Mouse (Mus musculus): Measurements from ENCODE around the gene Tnfrsf25. TPM values are rescaled to one million over a fixed set of nuclear protein-coding genes. Genes with fewer than 3 reads are reported as not detected.
A peak's percentile ranks its signal among the peaks of the same experiment; 100 is the strongest.

The Tnfrsf25 gene
- polyA plus RNA-seq, 1 experiment from 2014 or later: 0.80 TPM

DNA sequence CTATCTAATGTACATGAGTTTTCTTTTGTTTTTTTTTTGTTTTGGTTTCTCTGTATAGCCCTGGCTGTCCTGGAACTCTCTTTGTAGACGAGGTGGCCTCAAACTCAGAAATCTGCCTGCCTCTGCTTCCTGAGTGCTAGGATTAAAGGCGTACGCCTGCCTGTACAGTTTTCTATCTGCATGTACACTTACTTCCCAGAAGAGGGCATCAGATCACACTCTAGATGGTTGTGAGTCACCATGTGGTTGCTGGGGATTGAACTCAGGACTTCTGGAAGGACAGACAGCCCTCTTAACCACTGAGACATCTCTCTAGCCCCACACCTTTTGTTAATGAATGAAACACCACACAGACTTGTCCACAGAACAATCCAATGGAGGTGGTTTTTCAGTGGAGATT, 36.5 kb upstream of the Tnfrsf25 start:
- 84% methylated on average over 3 of the region's 3 CpGs for WGBS
- Histone ChIP-seq H3K27ac (replicated peaks) (no peak overlapping the region), H3K36me3 (no peaks in the 10 kb centered on the region), H3K27me3 (replicated peaks) (0 out of 2 replicates have a peak, but pooled peaks cover 3% of the 10 kb centered on the region), H3K9me3 (no peaks in the 10 kb centered on the region), H3K4me1 (no peaks in the 10 kb centered on the region), H3K4me2 (no peak overlapping the region), H3K4me3 (no peak overlapping the region), H3K9ac (no peak overlapping the region)
- no peak for ATAC-seq (ENCODE audit: extremely low read depth, insufficient number of reproducible peaks, low FRiP score, low TSS enrichment)

DNA sequence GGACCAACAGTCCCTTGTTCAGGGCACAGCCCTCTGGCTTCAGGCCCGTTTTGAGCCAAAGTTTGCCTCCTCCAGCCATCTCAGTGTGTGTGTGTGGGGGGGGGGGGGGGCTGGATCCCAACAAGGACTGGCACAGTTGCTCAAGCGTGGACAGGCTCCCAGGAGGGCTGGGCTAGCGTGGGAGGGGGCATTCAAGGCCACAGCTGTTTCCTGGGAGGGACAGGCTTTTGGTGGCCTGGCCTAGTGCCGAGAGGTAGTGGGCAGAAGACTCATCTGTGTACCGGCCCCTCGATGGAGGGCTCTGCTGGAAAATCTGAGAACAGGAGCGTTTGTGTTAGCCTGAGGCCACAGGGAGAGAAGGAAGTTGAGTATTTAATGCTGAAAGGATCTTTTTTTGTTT, 35.8 kb upstream of the Tnfrsf25 start:
- WGBS: 55% methylated on average over 7 of the region's 7 CpGs
- H3K4me1 ChIP-seq: no peaks in the 10 kb centered on the region
- H3K36me3 ChIP-seq: no peaks in the 10 kb centered on the region
- no peak overlapping the region for H3K9ac ChIP-seq
- no peak for ATAC-seq (ENCODE audit: extremely low read depth, insufficient number of reproducible peaks, low FRiP score, low TSS enrichment)
- no peak overlapping the region for H3K4me3 ChIP-seq
- H3K9me3 ChIP-seq: no peaks in the 10 kb centered on the region
- no peak overlapping the region for H3K4me2 ChIP-seq
- H3K27me3 ChIP-seq (replicated peaks): peaks cover 4% of the 10 kb centered on the region; the same call in 1 of the 2 replicates
- H3K27ac ChIP-seq (replicated peaks): no peak overlapping the region

DNA sequence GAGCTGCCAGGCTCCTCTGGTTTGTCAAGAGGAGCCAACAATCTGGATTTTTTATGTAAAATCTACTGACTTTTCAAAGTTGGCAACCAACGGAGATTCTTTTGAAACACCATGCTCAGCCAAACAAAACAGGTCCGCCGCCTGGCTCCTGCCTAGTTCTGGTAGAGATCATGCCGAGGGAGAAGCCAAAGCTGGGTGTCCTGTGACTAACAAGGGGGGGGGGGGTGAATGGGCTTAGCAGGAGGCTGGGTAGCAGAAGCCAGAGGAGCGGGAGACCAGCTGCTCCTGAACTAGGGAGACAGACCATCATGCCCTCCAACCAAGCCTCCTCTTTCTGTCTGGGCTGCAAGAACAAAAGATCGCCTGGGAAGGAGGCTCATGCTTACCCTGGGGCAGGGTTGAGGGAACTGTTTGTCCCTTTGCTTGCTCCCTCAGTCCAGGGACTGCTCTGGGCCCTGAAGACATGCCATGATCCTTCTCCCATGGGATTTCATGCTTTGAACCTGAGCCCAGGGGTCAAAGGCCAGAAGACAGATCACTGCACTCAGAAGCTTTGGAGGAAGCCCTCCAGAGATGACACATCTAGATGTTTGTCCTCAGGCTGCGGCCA, 32.0 kb upstream of the Tnfrsf25 start:
- peaks cover 14% of the 10 kb centered on the region; the same call in 1 of the 2 replicates for H3K27me3 ChIP-seq (replicated peaks)
- H3K9ac ChIP-seq: no peak overlapping the region
- H3K9me3 ChIP-seq: 0 out of 2 replicates have a peak, but pooled peaks cover 3% of the 10 kb centered on the region
- ATAC-seq (ENCODE audit: extremely low read depth, insufficient number of reproducible peaks, low FRiP score, low TSS enrichment): no peak
- 67% methylated on average over 7 of the region's 7 CpGs for WGBS
- no peak overlapping the region for H3K27ac ChIP-seq (replicated peaks)
- H3K36me3 ChIP-seq: no peaks in the 10 kb centered on the region
- H3K4me2 ChIP-seq: no peak overlapping the region
- no peak overlapping the region for H3K4me3 ChIP-seq
- H3K4me1 ChIP-seq: peaks cover 18% of the 10 kb centered on the region

DNA sequence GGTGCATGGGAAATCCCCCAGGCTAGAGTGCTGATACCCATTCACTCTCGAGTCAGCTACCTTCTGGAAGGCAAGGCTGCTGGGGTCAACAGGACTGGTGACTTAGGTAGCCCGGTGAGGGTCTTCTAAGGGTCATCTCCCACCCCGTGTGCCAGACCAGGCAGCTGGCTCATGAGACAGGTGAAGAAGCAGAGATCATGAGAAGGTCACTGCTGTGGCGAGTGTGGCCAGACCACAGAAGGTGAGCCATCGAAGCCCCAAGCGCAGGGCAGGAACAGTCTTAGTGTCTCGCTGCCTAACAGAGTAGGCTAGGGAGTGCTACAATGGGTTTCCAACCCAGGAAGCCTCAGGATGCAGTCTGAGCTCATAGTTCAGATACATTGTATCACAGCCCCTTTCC, 31.1 kb upstream of the Tnfrsf25 start:
- 0 out of 2 replicates have a peak, but pooled peaks cover 3% of the 10 kb centered on the region for H3K9me3 ChIP-seq
- peaks cover 24% of the 10 kb centered on the region for H3K4me1 ChIP-seq
- H3K9ac ChIP-seq: no peak overlapping the region
- ATAC-seq (ENCODE audit: extremely low read depth, insufficient number of reproducible peaks, low FRiP score, low TSS enrichment): no peak
- no peak overlapping the region for H3K4me2 ChIP-seq
- peaks cover 14% of the 10 kb centered on the region; the same call in 1 of the 2 replicates for H3K27me3 ChIP-seq (replicated peaks)
- peaks cover under 1% of the 10 kb centered on the region; the same call in 1 of the 2 replicates for H3K36me3 ChIP-seq
- 75% methylated on average over 7 of the region's 7 CpGs for whole genome bisulfite sequencing
- H3K4me3 ChIP-seq: no peak overlapping the region
- H3K27ac ChIP-seq (replicated peaks): no peak overlapping the region

DNA sequence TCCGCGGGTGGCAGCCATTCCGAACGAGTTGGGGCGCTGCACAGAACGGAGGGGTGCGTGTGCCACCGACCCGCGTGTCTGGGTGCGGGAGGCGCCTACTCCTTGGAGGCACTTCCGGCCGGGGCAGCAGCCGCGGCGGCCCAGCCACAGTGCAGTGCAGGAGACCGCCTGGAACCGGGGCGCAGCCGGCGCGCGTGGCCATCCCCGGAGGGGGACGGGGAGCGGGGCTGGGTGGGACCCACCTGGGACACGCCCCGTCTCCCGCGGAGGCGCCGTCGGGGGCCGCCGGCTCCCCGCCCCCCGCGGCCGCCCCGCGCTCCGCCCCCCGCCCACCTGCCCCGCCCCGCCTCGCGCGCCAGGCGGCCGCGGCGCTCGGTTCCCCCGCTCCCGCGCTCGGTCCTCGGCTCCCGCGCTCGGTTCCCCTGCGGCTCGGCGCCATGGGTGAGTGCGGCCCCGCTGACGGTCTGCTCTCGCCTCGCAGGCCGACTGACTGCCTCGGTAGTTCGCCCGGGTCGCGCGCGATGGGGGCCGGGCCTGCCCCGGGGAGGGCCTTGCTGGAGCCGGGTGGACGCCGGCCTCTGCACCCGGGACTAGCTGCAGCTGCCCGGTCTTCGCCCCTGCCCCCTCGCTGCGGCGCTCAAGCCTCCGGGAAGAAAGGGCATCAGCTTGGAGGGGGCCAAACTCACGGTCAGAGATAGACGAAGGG, 29.1 kb upstream of the Tnfrsf25 start:
- Histone ChIP-seq H3K27ac (replicated peaks) (peak overlapping the region; percentile 61; the same call in 1 of the 2 replicates), H3K27me3 (replicated peaks) (peaks cover 14% of the 10 kb centered on the region; the same call in 1 of the 2 replicates), H3K4me1 (peaks cover 32% of the 10 kb centered on the region), H3K9ac (peak overlapping the region; percentile 92), H3K36me3 (peaks cover 3% of the 10 kb centered on the region; the same call in 1 of the 2 replicates), H3K4me3 (peak overlapping the region; percentile 87), H3K9me3 (0 out of 2 replicates have a peak, but pooled peaks cover 3% of the 10 kb centered on the region), H3K4me2 (peak overlapping the region; percentile 91)
- under 1% methylated on average over 48 of the region's 92 CpGs for WGBS
- ATAC-seq (ENCODE audit: extremely low read depth, insufficient number of reproducible peaks, low FRiP score, low TSS enrichment): peak; percentile 79

DNA sequence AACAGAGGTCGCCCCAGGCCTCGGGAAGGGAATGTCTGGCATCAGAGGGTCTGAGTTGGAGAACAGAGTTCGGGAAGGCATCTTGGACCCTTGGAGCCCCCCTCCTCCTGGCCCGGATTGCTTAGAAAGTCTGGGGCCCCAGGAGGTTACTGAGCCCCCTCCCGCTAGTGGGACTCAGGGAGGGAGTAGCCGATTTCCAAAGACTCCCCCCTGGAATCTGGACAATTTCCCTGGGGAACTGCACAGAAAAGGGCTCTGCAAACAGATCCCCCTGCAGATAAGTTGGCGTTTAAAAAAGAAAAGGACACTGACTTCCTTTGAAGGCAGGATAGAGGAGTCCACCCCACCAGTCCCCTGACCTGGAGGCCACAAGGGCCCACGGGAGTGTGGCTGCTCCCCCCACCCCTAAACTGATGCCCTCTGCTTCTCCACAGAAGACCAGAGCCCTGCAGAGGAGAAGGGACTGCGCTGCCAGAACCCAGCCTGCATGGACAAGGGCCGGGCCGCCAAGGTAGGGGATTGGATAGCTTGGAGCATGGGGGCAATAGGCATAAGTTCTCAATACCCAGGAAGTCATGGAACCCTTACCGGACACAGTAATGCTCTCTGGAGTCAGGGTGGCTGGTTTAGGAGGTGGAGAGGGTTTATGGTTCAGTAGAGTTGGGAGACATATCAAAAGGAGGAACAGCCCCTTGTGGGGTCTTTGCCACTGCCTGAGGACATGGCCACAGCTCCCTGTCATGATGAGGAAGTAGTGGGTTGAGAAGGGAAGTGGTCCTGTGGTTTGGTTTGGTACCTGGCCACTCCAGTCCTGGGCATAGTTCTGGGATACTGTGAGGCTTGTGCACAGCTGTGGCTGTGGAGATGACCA, 28.3 kb upstream of the Tnfrsf25 start:
- no peak for ATAC-seq (ENCODE audit: extremely low read depth, insufficient number of reproducible peaks, low FRiP score, low TSS enrichment)
- Histone ChIP-seq H3K4me1 (peaks cover 36% of the 10 kb centered on the region), H3K36me3 (peaks cover 3% of the 10 kb centered on the region; the same call in 1 of the 2 replicates), H3K9ac (peak overlapping the region; percentile 92), H3K27ac (replicated peaks) (peak overlapping the region; percentile 61; the same call in 1 of the 2 replicates), H3K9me3 (0 out of 2 replicates have a peak, but pooled peaks cover 3% of the 10 kb centered on the region), H3K4me2 (peak overlapping the region; percentile 91), H3K27me3 (replicated peaks) (peaks cover 14% of the 10 kb centered on the region; the same call in 1 of the 2 replicates), H3K4me3 (peak overlapping the region; percentile 87)
- WGBS: 7% methylated on average over 12 of the region's 12 CpGs

GRCm38 (mm10) chr4:152088133-152088532, 27.6 kb upstream of the Tnfrsf25 start:
- H3K36me3 ChIP-seq: peaks cover 3% of the 10 kb centered on the region; the same call in 1 of the 2 replicates
- H3K4me2 ChIP-seq: peak overlapping the region; percentile 91
- peak overlapping the region; percentile 92 for H3K9ac ChIP-seq
- peaks cover 43% of the 10 kb centered on the region for H3K4me1 ChIP-seq
- H3K4me3 ChIP-seq: peak overlapping the region; percentile 87; the same call in 1 of the 2 replicates
- 48% methylated on average over 4 of the region's 4 CpGs for WGBS
- no peak for ATAC-seq (ENCODE audit: extremely low read depth, insufficient number of reproducible peaks, low FRiP score, low TSS enrichment)
- peaks cover 14% of the 10 kb centered on the region; the same call in 1 of the 2 replicates for H3K27me3 ChIP-seq (replicated peaks)
- H3K9me3 ChIP-seq: 0 out of 2 replicates have a peak, but pooled peaks cover 3% of the 10 kb centered on the region
- H3K27ac ChIP-seq (replicated peaks): no peak overlapping the region

- WGBS: 54% methylated on average over 8 of the region's 8 CpGs
- Histone ChIP-seq H3K4me1 (peaks cover 46% of the 10 kb centered on the region), H3K36me3 (peaks cover 3% of the 10 kb centered on the region; the same call in 1 of the 2 replicates), H3K4me3 (peak overlapping the region; percentile 87; the same call in 1 of the 2 replicates), H3K27me3 (replicated peaks) (peaks cover 14% of the 10 kb centered on the region; the same call in 1 of the 2 replicates), H3K9me3 (0 out of 2 replicates have a peak, but pooled peaks cover 3% of the 10 kb centered on the region), H3K9ac (peak overlapping the region; percentile 92), H3K27ac (replicated peaks) (no peak overlapping the region), H3K4me2 (peak overlapping the region; percentile 91)
- ATAC-seq (ENCODE audit: extremely low read depth, insufficient number of reproducible peaks, low FRiP score, low TSS enrichment): no peak
Observed at GRCm38 (mm10) chr4:152088556-152089120, 27.1 kb upstream of the Tnfrsf25 start.

DNA sequence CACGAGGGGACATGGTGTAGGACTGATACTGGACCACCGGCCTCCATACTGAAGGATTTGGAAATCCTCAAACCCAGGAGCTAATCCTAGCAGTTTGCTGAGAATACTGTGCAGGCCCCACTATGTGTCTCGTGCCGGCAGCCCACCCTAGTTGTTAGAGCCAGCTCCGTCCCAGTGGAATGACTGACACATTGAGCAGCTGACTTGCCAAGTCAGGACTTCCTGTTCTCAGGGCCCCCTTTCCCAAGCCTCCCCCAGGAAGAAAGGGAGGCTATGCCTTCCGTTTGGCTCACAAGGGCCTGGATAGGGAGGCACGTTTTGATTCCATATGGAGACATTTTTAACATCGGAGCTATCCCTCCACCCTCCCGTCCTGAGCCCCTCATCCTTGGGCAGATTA, 25.5 kb upstream of the Tnfrsf25 start:
- H3K27ac ChIP-seq (replicated peaks): no peak overlapping the region
- 0 out of 2 replicates have a peak, but pooled peaks cover 3% of the 10 kb centered on the region for H3K9me3 ChIP-seq
- H3K4me1 ChIP-seq: peaks cover 50% of the 10 kb centered on the region
- H3K4me3 ChIP-seq: no peak overlapping the region
- H3K9ac ChIP-seq: 0 out of 2 replicates have a peak overlapping the region, but pooled peaks have one; percentile 10
- peaks cover 3% of the 10 kb centered on the region; the same call in 1 of the 2 replicates for H3K36me3 ChIP-seq
- 64% methylated on average over 9 of the region's 9 CpGs for WGBS
- H3K4me2 ChIP-seq: no peak overlapping the region
- peaks cover 7% of the 10 kb centered on the region; the same call in 1 of the 2 replicates for H3K27me3 ChIP-seq (replicated peaks)
- no peak for ATAC-seq (ENCODE audit: extremely low read depth, insufficient number of reproducible peaks, low FRiP score, low TSS enrichment)

- no peaks in the 10 kb centered on the region; the same call in 1 of the 2 replicates for H3K27me3 ChIP-seq (replicated peaks)
- no peak for ATAC-seq (ENCODE audit: extremely low read depth, insufficient number of reproducible peaks, low FRiP score, low TSS enrichment)
- WGBS: 50% methylated on average over 8 of the region's 8 CpGs
- no peaks in the 10 kb centered on the region for H3K9me3 ChIP-seq
- H3K9ac ChIP-seq: peak overlapping the region; percentile 44
- H3K4me1 ChIP-seq: peaks cover 60% of the 10 kb centered on the region
- peaks cover 3% of the 10 kb centered on the region; the same call in 1 of the 2 replicates for H3K36me3 ChIP-seq
- peak overlapping the region; percentile 39; the same call in 1 of the 2 replicates for H3K27ac ChIP-seq (replicated peaks)
- no peak overlapping the region for H3K4me2 ChIP-seq
- no peak overlapping the region for H3K4me3 ChIP-seq
Observed at GRCm38 (mm10) chr4:152092751-152093293, 22.9 kb upstream of the Tnfrsf25 start.

Data from heart, embryonic 13.5 days (tissue).